Mouse (Mus musculus): ENCODE measurements at regions not wholly inside any gene's neighbourhood (a gene's known extent, or its start where the extent isn't known, plus 50 kb on each side); places are given as distances from the start of the nearest gene placed in this dataset.

DNA sequence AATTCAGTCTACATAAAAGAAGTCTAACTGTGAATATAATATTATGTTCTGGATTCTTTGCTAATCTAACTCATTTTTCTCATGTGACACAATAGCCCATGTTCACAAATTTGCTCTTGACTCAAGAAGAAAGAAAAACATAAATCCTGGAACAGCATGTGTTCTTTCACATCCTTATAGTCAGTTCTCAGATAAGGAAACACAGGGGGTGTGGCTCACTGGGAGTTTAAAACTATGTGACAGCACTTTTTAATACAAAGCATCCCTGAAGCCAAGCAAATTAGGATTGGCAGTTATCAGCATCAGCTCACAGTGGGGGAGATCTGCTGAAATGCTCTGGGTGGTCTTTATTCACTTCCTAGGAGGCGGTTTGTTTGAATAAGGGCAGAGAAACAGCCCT, 747.6 kb upstream of the Alcam start:
- H3K36me3 ChIP-seq (ENCODE audit: control insufficient read depth, insufficient read depth, low read length, poor library complexity, severe bottlenecking): no peaks in the 10 kb centered on the region
- H3K27ac ChIP-seq (ENCODE audit: insufficient read depth, low read length): no peak overlapping the region
- H3K9me3 ChIP-seq (replicated peaks; ENCODE audit: control insufficient read depth, insufficient read depth, low read length, poor library complexity, severe bottlenecking): no peaks in the 10 kb centered on the region
- no peak overlapping the region for H3K4me3 ChIP-seq (ENCODE audit: low read depth, low read length)
- no peaks in the 10 kb centered on the region for H3K27me3 ChIP-seq (ENCODE audit: control insufficient read depth, insufficient read depth, low read length, poor library complexity, severe bottlenecking)
- H3K9ac ChIP-seq (ENCODE audit: low read depth, poor library complexity, severe bottlenecking): no peak overlapping the region
- TF ChIP-seq POLR2A (IDR thresholded peaks at IDR 0.05; ENCODE audit: insufficient read depth, low read length) (no peak), CTCF (IDR thresholded peaks at IDR 0.05; ENCODE audit: low read depth, low read length) (no peak), EP300 (IDR thresholded peaks at IDR 0.05; ENCODE audit: insufficient read depth, low read depth, low read length) (no peak)
- no peaks in the 10 kb centered on the region for H3K4me1 ChIP-seq (ENCODE audit: control insufficient read depth, insufficient read depth, low read length)

DNA sequence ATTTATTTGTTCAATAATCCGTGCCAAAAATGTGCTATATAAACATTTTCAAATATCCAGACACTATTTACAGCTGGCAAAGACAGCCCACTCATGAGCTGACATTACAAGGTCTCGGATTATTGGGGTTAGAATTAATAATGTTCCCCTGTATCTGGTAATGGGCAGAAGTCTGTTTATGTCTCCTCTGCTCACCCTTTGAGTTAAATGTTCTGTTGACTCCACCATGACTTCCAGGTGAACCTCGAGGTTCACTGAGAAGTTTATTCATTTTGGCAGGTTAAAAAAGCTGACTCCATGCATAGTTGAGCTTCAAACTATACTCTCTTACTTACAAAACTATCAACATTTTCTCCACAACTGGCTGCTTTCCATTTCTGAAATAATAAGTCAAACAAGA, 732.6 kb upstream of the Alcam start:
- H3K9me3 ChIP-seq (replicated peaks; ENCODE audit: control insufficient read depth, insufficient read depth, low read length, poor library complexity, severe bottlenecking): no peaks in the 10 kb centered on the region
- H3K9ac ChIP-seq (ENCODE audit: low read depth, poor library complexity, severe bottlenecking): no peak overlapping the region
- no peaks in the 10 kb centered on the region for H3K4me1 ChIP-seq (ENCODE audit: control insufficient read depth, insufficient read depth, low read length)
- H3K27ac ChIP-seq (ENCODE audit: insufficient read depth, low read length): no peak overlapping the region
- no peaks in the 10 kb centered on the region for H3K27me3 ChIP-seq (ENCODE audit: control insufficient read depth, insufficient read depth, low read length, poor library complexity, severe bottlenecking)
- H3K4me3 ChIP-seq (ENCODE audit: low read depth, low read length): no peak overlapping the region
- TF ChIP-seq EP300 (IDR thresholded peaks at IDR 0.05; ENCODE audit: insufficient read depth, low read depth, low read length): no peak
- H3K36me3 ChIP-seq (ENCODE audit: control insufficient read depth, insufficient read depth, low read length, poor library complexity, severe bottlenecking): no peaks in the 10 kb centered on the region

DNA sequence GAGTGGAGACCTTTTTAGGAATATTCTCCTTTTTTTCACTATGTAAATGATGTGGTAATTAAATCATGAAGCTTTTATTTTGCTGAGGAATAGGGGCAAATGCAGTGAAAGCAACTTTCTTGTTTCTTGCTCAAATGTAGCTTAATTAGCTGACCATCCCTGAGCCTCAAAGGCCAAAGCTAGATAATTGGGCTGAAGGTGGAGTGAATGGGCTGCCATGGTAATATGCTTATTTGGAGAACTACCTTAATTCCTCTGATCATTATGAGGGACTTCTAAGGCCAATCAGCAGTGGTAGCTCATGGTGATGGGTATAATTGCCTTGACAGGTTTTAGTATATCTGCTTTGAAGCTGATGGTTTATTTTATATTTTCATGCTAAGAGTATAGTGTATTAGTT, 702.5 kb upstream of the Alcam start:
- no peak overlapping the region for H3K27ac ChIP-seq (ENCODE audit: insufficient read depth, low read length)
- no peaks in the 10 kb centered on the region for H3K36me3 ChIP-seq (ENCODE audit: control insufficient read depth, insufficient read depth, low read length, poor library complexity, severe bottlenecking)
- no peaks in the 10 kb centered on the region for H3K9me3 ChIP-seq (replicated peaks; ENCODE audit: control insufficient read depth, insufficient read depth, low read length, poor library complexity, severe bottlenecking)
- no peak for TF ChIP-seq POLR2A (IDR thresholded peaks at IDR 0.05; ENCODE audit: insufficient read depth, low read length)
- no peak for TF ChIP-seq EP300 (IDR thresholded peaks at IDR 0.05; ENCODE audit: insufficient read depth, low read depth, low read length)
- TF ChIP-seq CTCF (IDR thresholded peaks at IDR 0.05; ENCODE audit: low read depth, low read length): no peak
- no peaks in the 10 kb centered on the region for H3K4me1 ChIP-seq (ENCODE audit: control insufficient read depth, insufficient read depth, low read length)
- H3K4me3 ChIP-seq (ENCODE audit: low read depth, low read length): no peak overlapping the region
- H3K9ac ChIP-seq (ENCODE audit: low read depth, poor library complexity, severe bottlenecking): no peak overlapping the region
- H3K27me3 ChIP-seq (ENCODE audit: control insufficient read depth, insufficient read depth, low read length, poor library complexity, severe bottlenecking): no peaks in the 10 kb centered on the region

DNA sequence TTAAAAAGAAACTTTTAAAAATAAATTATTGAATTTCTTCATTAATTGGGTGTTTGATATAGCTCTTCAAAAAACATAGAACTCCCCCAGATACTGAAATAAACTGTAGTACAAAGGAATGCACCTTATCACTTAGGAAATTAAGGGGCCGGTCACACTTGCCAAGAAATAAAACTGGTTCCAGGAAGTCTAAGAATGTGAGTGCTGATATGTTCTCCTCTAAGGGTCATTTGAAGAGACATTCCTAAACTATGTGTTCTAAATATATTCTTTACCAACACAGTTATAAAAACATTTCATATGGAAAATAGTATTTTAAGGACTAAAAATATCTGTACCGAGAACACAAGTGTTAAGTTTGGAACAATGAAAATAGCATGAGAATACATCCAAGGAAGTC, 676.8 kb upstream of the Alcam start:
- Histone ChIP-seq H3K27ac (ENCODE audit: insufficient read depth, low read length) (no peak overlapping the region), H3K4me3 (ENCODE audit: low read depth, low read length) (no peak overlapping the region), H3K9ac (ENCODE audit: low read depth, poor library complexity, severe bottlenecking) (no peak overlapping the region), H3K9me3 (replicated peaks; ENCODE audit: control insufficient read depth, insufficient read depth, low read length, poor library complexity, severe bottlenecking) (no peaks in the 10 kb centered on the region), H3K27me3 (ENCODE audit: control insufficient read depth, insufficient read depth, low read length, poor library complexity, severe bottlenecking) (no peaks in the 10 kb centered on the region), H3K4me1 (ENCODE audit: control insufficient read depth, insufficient read depth, low read length) (no peaks in the 10 kb centered on the region), H3K36me3 (ENCODE audit: control insufficient read depth, insufficient read depth, low read length, poor library complexity, severe bottlenecking) (no peaks in the 10 kb centered on the region)
- no peak for TF ChIP-seq POLR2A (IDR thresholded peaks at IDR 0.05; ENCODE audit: insufficient read depth, low read length)
- no peak for TF ChIP-seq CTCF (IDR thresholded peaks at IDR 0.05; ENCODE audit: low read depth, low read length)
- TF ChIP-seq EP300 (IDR thresholded peaks at IDR 0.05; ENCODE audit: insufficient read depth, low read depth, low read length): no peak

DNA sequence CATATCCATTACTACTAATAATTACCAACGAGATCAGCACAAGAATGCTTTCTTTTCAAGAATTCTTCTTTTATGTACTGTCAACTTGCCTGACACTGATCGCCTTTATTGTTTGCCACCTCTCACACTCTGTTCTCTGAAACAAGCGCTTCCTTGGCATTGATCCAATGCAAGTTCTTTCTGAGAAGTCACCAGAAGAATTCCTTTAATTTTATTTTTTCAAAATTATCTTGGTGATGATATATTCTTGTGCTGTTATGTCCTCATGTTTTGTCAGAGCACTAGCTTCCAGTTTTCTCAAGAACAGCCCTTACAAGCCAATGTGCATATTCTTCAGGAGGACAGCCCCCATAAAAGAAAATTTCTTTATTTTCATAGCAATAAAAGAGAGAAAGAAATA, 654.9 kb upstream of the Alcam start:
- no peak for TF ChIP-seq CTCF (IDR thresholded peaks at IDR 0.05; ENCODE audit: low read depth, low read length)
- no peak for TF ChIP-seq EP300 (IDR thresholded peaks at IDR 0.05; ENCODE audit: insufficient read depth, low read depth, low read length)
- TF ChIP-seq POLR2A (IDR thresholded peaks at IDR 0.05; ENCODE audit: insufficient read depth, low read length): no peak
- H3K27me3 ChIP-seq (ENCODE audit: control insufficient read depth, insufficient read depth, low read length, poor library complexity, severe bottlenecking): no peaks in the 10 kb centered on the region
- no peaks in the 10 kb centered on the region for H3K36me3 ChIP-seq (ENCODE audit: control insufficient read depth, insufficient read depth, low read length, poor library complexity, severe bottlenecking)
- H3K4me3 ChIP-seq (ENCODE audit: low read depth, low read length): no peak overlapping the region
- no peaks in the 10 kb centered on the region for H3K9me3 ChIP-seq (replicated peaks; ENCODE audit: control insufficient read depth, insufficient read depth, low read length, poor library complexity, severe bottlenecking)
- no peak overlapping the region for H3K27ac ChIP-seq (ENCODE audit: insufficient read depth, low read length)
- H3K9ac ChIP-seq (ENCODE audit: low read depth, poor library complexity, severe bottlenecking): no peak overlapping the region
- no peaks in the 10 kb centered on the region for H3K4me1 ChIP-seq (ENCODE audit: control insufficient read depth, insufficient read depth, low read length)

DNA sequence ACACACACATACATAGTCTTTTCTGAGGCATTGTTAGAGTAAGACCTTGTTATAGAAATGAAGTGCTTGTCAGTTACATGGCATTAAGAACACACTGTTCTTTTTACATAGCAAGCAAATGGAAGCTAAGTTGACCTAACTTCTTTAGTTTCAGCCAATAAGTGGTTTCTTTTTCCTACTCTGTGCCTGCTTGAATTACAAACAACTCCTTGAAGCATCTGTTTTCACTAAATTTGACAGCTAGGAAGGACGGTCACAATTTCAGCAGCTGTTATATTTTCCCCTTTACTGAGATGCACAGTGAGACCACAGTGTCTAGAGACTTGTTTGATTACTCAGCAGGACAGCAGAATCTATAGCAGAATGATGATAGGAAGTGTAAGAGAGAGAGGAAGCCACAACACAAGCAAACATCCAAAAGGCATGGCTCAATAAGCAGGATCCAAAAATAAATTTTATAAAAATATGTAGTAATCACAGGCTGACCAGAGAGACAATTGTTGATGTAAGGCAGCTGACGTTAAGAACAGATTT, 641.6 kb upstream of the Alcam start:
- no peaks in the 10 kb centered on the region for H3K27me3 ChIP-seq (ENCODE audit: control insufficient read depth, insufficient read depth, low read length, poor library complexity, severe bottlenecking)
- no peaks in the 10 kb centered on the region for H3K36me3 ChIP-seq (ENCODE audit: control insufficient read depth, insufficient read depth, low read length, poor library complexity, severe bottlenecking)
- H3K9me3 ChIP-seq (replicated peaks; ENCODE audit: control insufficient read depth, insufficient read depth, low read length, poor library complexity, severe bottlenecking): no peaks in the 10 kb centered on the region
- H3K27ac ChIP-seq (ENCODE audit: insufficient read depth, low read length): no peak overlapping the region
- no peaks in the 10 kb centered on the region for H3K4me1 ChIP-seq (ENCODE audit: control insufficient read depth, insufficient read depth, low read length)
- H3K9ac ChIP-seq (ENCODE audit: low read depth, poor library complexity, severe bottlenecking): no peak overlapping the region
- H3K4me3 ChIP-seq (ENCODE audit: low read depth, low read length): no peak overlapping the region
- TF ChIP-seq POLR2A (IDR thresholded peaks at IDR 0.05; ENCODE audit: insufficient read depth, low read length): no peak
- no peak for TF ChIP-seq CTCF (IDR thresholded peaks at IDR 0.05; ENCODE audit: low read depth, low read length)
- no peak for TF ChIP-seq EP300 (IDR thresholded peaks at IDR 0.05; ENCODE audit: insufficient read depth, low read depth, low read length)
